Mouse (Mus musculus): ENCODE results near the gene Xrcc1. TPM values are rescaled to one million over a fixed set of nuclear protein-coding genes. Genes with fewer than 3 reads are reported as not detected.
A peak's percentile ranks its signal among the peaks of the same experiment; 100 is the strongest.

Xrcc1 gene
- total and polyA plus RNA-seq, 3 experiments: 81.7 to 148 (median 136) TPM

GRCm38 (mm10) chr7:24619671-24620397 is 73.7 kb downstream of the Xrcc1 start:
- H3K4me3 ChIP-seq (replicated peaks in 1 of 3; ENCODE audit: low read depth in 2 of 3, low read length in 2 of 3, poor library complexity in 1 of 3): no peak overlapping the region
- no peak overlapping the region for H3K9ac ChIP-seq (ENCODE audit: insufficient read depth, low read depth)
- H3K4me2 ChIP-seq (ENCODE audit: insufficient read depth, low read depth, poor library complexity, severe bottlenecking): no peak overlapping the region
- DNase-seq (ENCODE audit: extremely low read depth): no peak
- H3K27me3 ChIP-seq (replicated peaks): no peaks in the 10 kb centered on the region
- no peaks in the 10 kb centered on the region for H3K79me2 ChIP-seq (replicated peaks; ENCODE audit: control insufficient read depth, extremely low read depth, insufficient read depth, poor library complexity, severe bottlenecking)
- peaks cover 10 to 58% of the 10 kb centered on the region in 2 experiments for H3K36me3 ChIP-seq (replicated peaks in 1 of 2; ENCODE audit: control insufficient read depth in 1 of 2, insufficient read depth in 1 of 2, low read length in 1 of 2)
- dilution Hi-C loops (cut with MboI; ENCODE audit: extremely low pct_ligation_motif_present, extremely low pct_unique_long_range_greater_than_20kb, low sequenced_read_pairs) (no loop called here), in situ Hi-C loops (cut with MboI; ENCODE audit: low pct_ligation_motif_present, low pct_unique_long_range_greater_than_20kb, low sequenced_read_pairs) (no loop called here)
- no peak for TF ChIP-seq ZNF384 (IDR thresholded peaks at IDR 0.05; ENCODE audit: low read depth, low read length)
- no peak for TF ChIP-seq ETS1 (conservative IDR thresholded peaks at IDR 0.05; ENCODE audit: low read depth, low read length)
- no peak for TF ChIP-seq CTCF (conservative IDR thresholded peaks at IDR 0.05 in 1 of 2, IDR thresholded peaks at IDR 0.05 in 1 of 2; ENCODE audit: low read depth in 2 of 2, low read length in 2 of 2)
- no peak for TF ChIP-seq MAX (IDR thresholded peaks at IDR 0.05; ENCODE audit: low read length)
- no peak for TF ChIP-seq ZMIZ1 (IDR thresholded peaks at IDR 0.05; ENCODE audit: low read depth, low read length)
- TF ChIP-seq HCFC1 (IDR thresholded peaks at IDR 0.05; ENCODE audit: low read depth, low read length): no peak
- no peak for TF ChIP-seq JUND (conservative IDR thresholded peaks at IDR 0.05; ENCODE audit: low read depth, low read length)
- TF ChIP-seq SMC3 (IDR thresholded peaks at IDR 0.05; ENCODE audit: low read depth, low read length): no peak
- TF ChIP-seq PAX5 (IDR thresholded peaks at IDR 0.05; ENCODE audit: low read length): no peak
- TF ChIP-seq POLR2AphosphoS2 (IDR thresholded peaks at IDR 0.05; ENCODE audit: low read depth, low read length): no peak
- no peak for TF ChIP-seq RCOR1 (conservative IDR thresholded peaks at IDR 0.05; ENCODE audit: low read depth, low read length)
- TF ChIP-seq POLR2A (IDR thresholded peaks at IDR 0.05; ENCODE audit: low read depth, low read length): no peak
- no peak for TF ChIP-seq MAZ (IDR thresholded peaks at IDR 0.05; ENCODE audit: low read depth, low read length)
- no peak for TF ChIP-seq RAD21 (IDR thresholded peaks at IDR 0.05; ENCODE audit: low read depth, low read length)
- no peak for TF ChIP-seq USF2 (conservative IDR thresholded peaks at IDR 0.05; ENCODE audit: low read depth, low read length)
- peaks cover 0 to 17% of the 10 kb centered on the region in 2 experiments; a peak in 2 of 4 replicates for H3K4me1 ChIP-seq (ENCODE audit: control insufficient read depth in 1 of 2, insufficient read depth in 2 of 2)
- H3K27ac ChIP-seq (ENCODE audit: insufficient read depth, low read depth): no peak overlapping the region
- peaks cover 12% of the 10 kb centered on the region for H3K9me3 ChIP-seq (replicated peaks; ENCODE audit: low read length)

GRCm38 (mm10) chr7:24621193-24621592 is 75.1 kb downstream of the Xrcc1 start:
- Histone ChIP-seq H3K4me2 (ENCODE audit: insufficient read depth, low read depth, poor library complexity, severe bottlenecking) (no peak overlapping the region), H3K27ac (ENCODE audit: insufficient read depth, low read depth) (no peak overlapping the region), H3K9me3 (replicated peaks; ENCODE audit: low read length) (peaks cover 12% of the 10 kb centered on the region), H3K9ac (ENCODE audit: insufficient read depth, low read depth) (no peak overlapping the region), H3K27me3 (replicated peaks) (no peaks in the 10 kb centered on the region), H3K4me1 (ENCODE audit: control insufficient read depth in 1 of 2, insufficient read depth in 2 of 2) (peaks cover 0 to 17% of the 10 kb centered on the region in 2 experiments; a peak in 2 of 4 replicates), H3K4me3 (replicated peaks in 1 of 3; ENCODE audit: low read depth in 2 of 3, low read length in 2 of 3, poor library complexity in 1 of 3) (no peak overlapping the region), H3K79me2 (replicated peaks; ENCODE audit: control insufficient read depth, extremely low read depth, insufficient read depth, poor library complexity, severe bottlenecking) (no peaks in the 10 kb centered on the region), H3K36me3 (replicated peaks in 1 of 2; ENCODE audit: control insufficient read depth in 1 of 2, insufficient read depth in 1 of 2, low read length in 1 of 2) (peaks cover 10 to 65% of the 10 kb centered on the region in 2 experiments)
- no peak for DNase-seq (ENCODE audit: extremely low read depth)
- in situ Hi-C loops (cut with MboI; ENCODE audit: low pct_ligation_motif_present, low pct_unique_long_range_greater_than_20kb, low sequenced_read_pairs) (no loop called here), dilution Hi-C loops (cut with MboI; ENCODE audit: extremely low pct_ligation_motif_present, extremely low pct_unique_long_range_greater_than_20kb, low sequenced_read_pairs) (no loop called here)
- TF ChIP-seq UBTF (IDR thresholded peaks at IDR 0.05; ENCODE audit: low read depth, low read length) (no peak), HCFC1 (IDR thresholded peaks at IDR 0.05; ENCODE audit: low read depth, low read length) (no peak), POLR2A (IDR thresholded peaks at IDR 0.05; ENCODE audit: low read depth, low read length) (no peak), MEF2A (IDR thresholded peaks at IDR 0.05; ENCODE audit: borderline replicate concordance, low read depth, low read length) (no peak), NELFE (IDR thresholded peaks at IDR 0.05; ENCODE audit: low read depth, low read length) (no peak), RAD21 (IDR thresholded peaks at IDR 0.05; ENCODE audit: low read depth, low read length) (peak; percentile 8), CTCF (conservative IDR thresholded peaks at IDR 0.05 in 1 of 2, IDR thresholded peaks at IDR 0.05 in 1 of 2; ENCODE audit: low read depth in 2 of 2, low read length in 2 of 2) (peak; percentile 18 to 32; a peak in 2 of 4 replicates), USF2 (conservative IDR thresholded peaks at IDR 0.05; ENCODE audit: low read depth, low read length) (no peak), ZC3H11A (IDR thresholded peaks at IDR 0.05; ENCODE audit: low read depth, low read length) (no peak), MXI1 (IDR thresholded peaks at IDR 0.05; ENCODE audit: low read depth, low read length) (no peak), KAT2A (IDR thresholded peaks at IDR 0.05; ENCODE audit: insufficient replicate concordance, low read length) (no peak), MAZ (IDR thresholded peaks at IDR 0.05; ENCODE audit: low read depth, low read length) (no peak)
